Mouse (Mus musculus): ENCODE data around the gene Slit1.

Slit1 gene

GRCm38 (mm10) chr19:41723337-41723736 lies 20.1 kb downstream of the Slit1 start:
- DNase-seq = no peak

DNA sequence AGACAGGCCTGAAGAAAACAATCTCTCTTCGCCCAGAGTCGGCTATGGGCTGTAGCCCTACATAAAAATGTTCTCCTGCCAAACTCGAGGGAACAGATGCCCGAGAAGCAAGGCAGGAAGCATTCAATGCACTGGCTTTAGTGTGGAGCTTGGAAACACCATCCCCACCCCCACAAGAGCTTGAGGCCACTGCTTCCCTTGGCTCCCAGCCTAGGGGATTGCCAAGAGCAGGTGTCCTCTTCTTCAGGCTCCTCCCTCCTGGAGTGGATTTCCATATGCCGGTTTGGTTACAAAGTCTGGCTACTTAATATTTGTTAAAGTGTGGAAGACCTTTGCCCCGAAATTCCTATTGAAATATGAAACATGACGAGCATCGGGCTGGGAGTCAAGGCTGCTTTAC lies 24.0 kb downstream of the Slit1 start:
- peak in 1 of 2 experiments; percentile 28 for DNase-seq

- DNase-seq = no peak
Observed at GRCm38 (mm10) chr19:41716233-41717218, 26.9 kb downstream of the Slit1 start.

- DNase-seq = no peak
Observed at GRCm38 (mm10) chr19:41714431-41714917, 29.0 kb downstream of the Slit1 start.

GRCm38 (mm10) chr19:41712829-41713228 lies 30.6 kb downstream of the Slit1 start:
- DNase-seq = no peak

GRCm38 (mm10) chr19:41711665-41712064 lies 31.8 kb downstream of the Slit1 start:
- no peak for DNase-seq

GRCm38 (mm10) chr19:41709497-41710165 lies 33.8 kb downstream of the Slit1 start:
- no peak for DNase-seq

DNA sequence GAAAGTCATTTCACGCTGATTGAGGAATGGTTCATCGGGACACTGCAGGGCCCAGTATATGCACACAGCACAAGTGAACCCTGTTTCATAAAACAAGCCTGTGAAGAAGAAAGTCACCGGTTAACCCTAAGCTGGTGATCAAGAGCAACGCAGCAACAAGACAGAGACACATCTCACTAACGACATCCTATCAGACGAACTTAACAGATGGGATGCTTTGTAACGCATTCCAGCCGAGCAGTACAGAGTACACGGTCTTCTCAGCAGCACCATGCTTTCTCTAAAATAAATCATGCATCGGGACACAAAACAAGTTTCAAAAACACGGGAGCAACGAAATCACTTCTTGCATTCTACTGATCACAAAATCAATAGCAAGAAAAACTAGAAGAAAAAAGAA lies 35.6 kb downstream of the Slit1 start:
- DNase-seq = no peak

- DNase-seq = no peak
Observed at GRCm38 (mm10) chr19:41706094-41706828, 37.2 kb downstream of the Slit1 start.

DNA sequence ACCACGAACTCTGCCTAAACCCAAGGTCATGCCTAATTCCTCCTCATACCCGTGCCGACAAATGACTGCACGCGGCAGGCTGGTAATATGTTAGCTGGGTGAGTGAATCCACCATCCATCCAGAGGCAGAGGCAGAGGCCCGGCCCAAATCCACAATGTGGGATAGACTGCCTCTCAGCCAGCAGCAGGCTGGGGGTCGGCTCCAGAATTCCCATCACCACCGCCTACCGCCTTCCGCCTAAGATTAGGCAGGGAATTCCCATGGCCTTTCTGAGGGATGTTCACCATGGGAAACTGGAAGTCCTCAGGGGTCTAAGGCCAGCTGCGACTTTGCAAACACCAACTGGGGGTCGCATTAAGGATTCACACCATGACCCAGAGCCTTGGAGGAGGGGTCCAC lies 38.0 kb downstream of the Slit1 start:
- DNase-seq = no peak

DNA sequence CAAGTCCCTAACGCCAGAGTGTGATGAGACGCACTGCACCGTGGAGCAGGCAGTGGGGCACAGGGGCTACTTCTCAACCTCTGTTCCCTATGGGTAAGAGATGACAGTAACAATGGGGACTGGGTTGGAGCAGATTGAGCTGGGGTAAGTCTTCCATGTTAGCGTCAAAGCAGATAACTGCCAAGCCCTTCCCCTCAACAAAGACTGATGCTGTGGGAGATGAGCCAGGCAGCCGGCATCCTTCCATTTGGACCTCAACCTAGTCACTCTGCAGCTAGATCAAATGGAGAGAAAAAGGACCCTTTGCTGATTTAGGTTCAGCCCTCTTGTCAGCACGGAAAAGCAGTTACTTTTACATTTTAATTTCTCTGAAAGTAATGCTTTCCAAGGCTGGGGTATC lies 40.8 kb downstream of the Slit1 start:
- DNase-seq = no peak

GRCm38 (mm10) chr19:41698857-41699424 lies 44.5 kb downstream of the Slit1 start:
- no peak for DNase-seq

- no peak for DNase-seq
Observed at GRCm38 (mm10) chr19:41697807-41698515, 45.5 kb downstream of the Slit1 start.

DNA sequence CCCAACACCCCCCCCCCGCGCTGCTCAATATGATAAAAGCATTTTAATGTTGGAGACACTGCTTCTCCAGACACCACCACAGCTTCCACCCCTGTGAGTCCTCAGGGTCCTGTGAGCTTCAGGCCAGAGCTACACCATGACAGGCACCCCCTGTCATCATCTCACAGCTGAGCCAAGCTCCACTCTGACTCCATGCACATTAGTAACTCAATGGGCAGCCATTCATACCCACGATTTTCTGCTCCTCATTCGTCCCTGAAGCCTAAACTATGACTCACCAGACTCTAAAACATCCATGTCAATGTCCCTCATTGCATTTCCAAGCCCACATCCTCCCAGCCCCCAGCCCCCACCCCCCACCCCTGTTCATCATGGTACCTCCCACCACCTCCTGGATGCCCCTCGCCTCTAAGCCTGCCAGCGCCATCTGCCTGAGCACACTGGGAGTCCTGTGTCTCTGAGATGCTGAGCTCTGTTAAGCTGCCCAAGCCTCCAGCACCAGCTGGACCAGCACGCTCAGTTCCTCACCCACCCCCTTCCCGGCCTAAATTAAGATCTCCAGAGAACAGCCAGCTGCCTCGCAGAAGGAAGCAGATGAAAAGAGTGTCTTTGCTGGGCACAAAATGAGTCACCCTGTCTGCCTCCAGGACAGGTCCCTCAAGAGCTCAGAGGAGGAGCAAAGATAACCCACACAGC lies 46.2 kb downstream of the Slit1 start:
- DNase-seq = peak in 1 of 2 experiments; percentile 23

GRCm38 (mm10) chr19:41696443-41696842 lies 47.0 kb downstream of the Slit1 start:
- DNase-seq = no peak

GRCm38 (mm10) chr19:41695046-41695445 lies 48.4 kb downstream of the Slit1 start:
- DNase-seq = no peak

DNA sequence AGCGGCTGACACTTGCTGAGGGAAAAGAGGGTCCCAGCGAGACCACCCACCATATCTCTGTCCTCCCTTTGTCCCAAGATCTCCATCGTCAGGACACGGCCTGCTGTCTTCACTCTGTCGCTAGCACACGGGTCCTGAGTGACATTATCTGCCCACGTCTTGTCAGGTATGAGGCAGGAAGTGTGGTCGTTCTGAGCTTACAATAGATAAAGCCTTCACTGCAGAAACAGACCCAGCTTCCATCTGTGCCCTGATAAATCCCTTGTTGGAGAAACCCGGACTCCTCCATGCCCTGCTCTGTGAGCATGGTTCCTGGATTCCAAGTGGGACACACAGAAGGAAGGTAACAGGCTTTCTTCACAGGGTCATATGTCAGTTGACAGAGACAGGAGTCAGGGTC lies 48.9 kb downstream of the Slit1 start:
- DNase-seq = no peak

DNA sequence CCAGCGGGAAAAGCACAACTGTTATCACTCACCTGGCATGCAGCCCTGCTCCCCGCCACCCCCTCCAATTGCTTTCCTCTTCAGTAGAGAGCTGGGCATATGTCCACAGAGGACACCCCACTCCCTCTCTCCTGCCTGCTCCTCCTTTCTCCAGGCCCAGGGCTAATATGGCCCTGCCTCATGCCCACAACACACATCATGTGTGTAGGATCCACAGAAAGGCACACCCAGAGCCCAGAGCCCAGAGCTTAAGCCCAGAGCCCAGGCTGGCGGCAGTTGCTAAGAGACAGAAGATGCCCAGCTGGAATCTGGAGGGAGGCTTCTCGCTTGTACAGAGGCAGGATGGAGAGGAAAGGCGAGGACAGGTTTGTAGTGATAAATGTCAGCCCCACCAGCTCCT lies 49.7 kb downstream of the Slit1 start:
- no peak for DNase-seq

DNA sequence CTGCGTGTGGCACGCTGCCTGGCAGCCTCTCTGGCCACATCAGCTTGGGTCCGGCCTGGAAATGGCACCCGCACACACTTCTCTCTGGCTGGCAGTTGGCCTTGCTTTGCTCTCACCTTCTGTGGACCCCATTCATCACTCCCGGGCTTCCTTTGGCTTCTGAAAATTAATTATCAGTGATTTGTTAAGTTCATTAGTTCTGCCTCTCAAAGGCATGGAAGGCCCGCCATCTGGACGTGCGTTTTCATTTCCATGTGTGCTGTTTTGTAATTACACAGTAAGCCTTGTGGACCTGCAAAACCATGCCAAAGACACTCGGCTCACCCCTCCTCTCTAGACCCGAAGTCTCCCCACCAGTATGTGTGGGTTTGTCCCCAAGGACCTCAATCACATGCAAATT lies 53.4 kb downstream of the Slit1 start:
- no peak for DNase-seq

- no peak for DNase-seq
Observed at GRCm38 (mm10) chr19:41688251-41688650, 55.2 kb downstream of the Slit1 start.

- no peak for DNase-seq
Observed at GRCm38 (mm10) chr19:41687836-41688235, 55.6 kb downstream of the Slit1 start.
